Mouse (Mus musculus) limb, embryonic 11.5 days (tissue): ENCODE data around the gene Cabcoco1. TPM values are rescaled to one million over a fixed set of nuclear protein-coding genes. Genes with fewer than 3 reads are reported as not detected.

ENCODE experiments used
- ATAC-seq: fragments of 200-750 bp; cut with Nextera tagmentation; 2 replicates; pipeline ENCODE4 v1.8.0; 2017; ENCODE audit warnings: low read depth; ENCODE audit not compliant: insufficient number of reproducible peaks, low FRiP score, low TSS enrichment
- DNase-seq: peaks from one replicate; pipeline ENCODE4 v3.0.0-alpha.2; 2015; ENCODE audit warnings: low spot score
- H3K27ac ChIP-seq: fragments of 300-500 bp; sonication (generic); replicated peaks from 2 replicates; pipeline ENCODE4 v1.5.1; 2014; ENCODE audit warnings: low read depth, mild to moderate bottlenecking, low read length
- H3K27me3 ChIP-seq: fragments of 300-500 bp; sonication (generic); 2 replicates; pipeline ENCODE4 v1.6.1; 2014; ENCODE audit warnings: mild to moderate bottlenecking, low read length, mixed read lengths; ENCODE audit not compliant: control insufficient read depth, insufficient read depth
- H3K36me3 ChIP-seq: fragments of 300-500 bp; sonication (generic); 2 replicates; pipeline ENCODE4 v1.6.1; 2014; ENCODE audit warnings: mild to moderate bottlenecking, low read length, moderate library complexity, mixed read lengths; ENCODE audit not compliant: control insufficient read depth, insufficient read depth
- H3K4me1 ChIP-seq: fragments of 300-500 bp; sonication (generic); 2 replicates; pipeline ENCODE4 v1.6.1; 2014; ENCODE audit warnings: low read length, mixed read lengths; ENCODE audit not compliant: control insufficient read depth, insufficient read depth
- H3K4me2 ChIP-seq: fragments of 300-500 bp; sonication (generic); 2 replicates; pipeline ENCODE4 v1.6.1; 2014; ENCODE audit warnings: low read depth, mild to moderate bottlenecking, moderate library complexity; ENCODE audit not compliant: severe bottlenecking
- H3K4me3 ChIP-seq: fragments of 300-500 bp; sonication (generic); 2 replicates; pipeline ENCODE4 v1.5.1; 2014; ENCODE audit warnings: low read depth, low read length
- H3K9ac ChIP-seq: fragments of 300-500 bp; sonication (generic); 2 replicates; pipeline ENCODE4 v1.6.1; 2014; ENCODE audit warnings: mild to moderate bottlenecking, low read length
- H3K9me3 ChIP-seq: fragments of 300-500 bp; sonication (generic); 2 replicates; pipeline ENCODE4 v1.6.1; 2016; ENCODE audit warnings: low read length; ENCODE audit not compliant: control insufficient read depth
- WGBS: fragments of 180-500 bp; shearing (Covaris S2); extraction: QIAGEN DNeasy Blood & Tissue Kit; methylation state at CpG from one replicate; pipeline ENCODE4 v1.1.7; 2014; 5-methylcytosine and 5-hydroxymethylcytosine counted together
- polyA plus RNA-seq: library from polyadenylated mRNA; unstranded; fragments of >200 nt; fragmentation: Nextera tagmentation; extraction: Ambion mirVana; gene quantifications from 2 replicates; pipeline ENCODE4 v1.2.1, GENCODE M21; 2014

Cabcoco1 gene
- polyA plus RNA-seq, 1 experiment from 2014 or later: 0.69 TPM

- 42% methylated on average over 5 of the region's 5 CpGs for WGBS
- no peak overlapping the region for H3K4me3 ChIP-seq
- H3K27ac ChIP-seq: peak overlapping the region; percentile 36; the same call in 1 of the 2 replicates
- H3K27me3 ChIP-seq: no peaks in the 10 kb centered on the region
- peaks cover 20% of the 10 kb centered on the region for H3K4me1 ChIP-seq
- H3K9ac ChIP-seq: no peak overlapping the region
- no peaks in the 10 kb centered on the region for H3K36me3 ChIP-seq
- DNase-seq: no peak
- H3K4me2 ChIP-seq: no peak overlapping the region
- H3K9me3 ChIP-seq: no peaks in the 10 kb centered on the region
- ATAC-seq: no peak
Observed at GRCm38 (mm10) chr10:68446797-68447125, 94.9 kb downstream of the Cabcoco1 start.

DNA sequence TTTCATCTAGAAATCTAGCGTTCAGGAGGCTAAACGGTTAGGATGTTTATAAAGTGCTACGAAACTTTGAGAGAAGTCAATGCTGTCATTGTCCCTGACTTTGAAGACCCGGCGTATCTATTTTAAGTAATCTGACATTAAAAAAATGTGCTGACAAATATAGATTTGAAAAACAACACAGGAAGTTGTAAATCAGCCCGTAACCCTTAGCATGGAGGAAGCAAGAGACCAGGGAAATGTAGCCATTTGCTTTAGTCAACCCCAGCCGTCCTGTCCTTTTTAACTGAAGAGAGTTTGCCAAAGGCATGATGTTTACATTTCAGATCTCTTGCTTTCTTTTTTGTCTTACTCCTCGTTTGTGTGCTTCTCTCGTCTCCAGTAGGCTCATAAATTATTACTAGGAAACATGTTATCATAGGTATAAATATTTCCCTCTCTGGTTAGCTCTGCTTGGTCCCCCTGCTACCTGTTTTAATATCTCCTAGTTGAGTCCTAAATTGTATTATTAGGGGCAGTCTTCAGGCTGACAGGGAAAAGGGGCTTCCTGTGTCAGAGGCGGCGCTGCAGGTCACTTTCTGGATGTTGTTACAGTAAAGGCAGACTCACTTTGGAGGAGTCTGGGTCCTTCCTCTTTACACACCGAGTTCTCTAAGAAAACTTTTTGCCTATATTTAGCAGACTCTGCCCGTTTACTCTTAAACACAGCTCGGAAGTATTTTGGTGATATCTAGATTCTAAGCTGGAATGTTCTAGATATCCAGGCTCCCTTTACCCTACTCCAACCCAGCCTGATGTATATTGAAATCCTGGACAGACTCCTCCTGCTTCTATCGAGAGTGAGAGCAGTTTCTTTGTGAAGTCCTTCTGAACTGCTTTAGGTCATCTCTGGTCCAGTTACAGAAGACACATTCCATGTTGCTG lies 95.6 kb downstream of the Cabcoco1 start:
- DNase-seq: no peak
- Histone ChIP-seq H3K27ac (peak overlapping the region; percentile 36; the same call in 1 of the 2 replicates), H3K4me1 (peaks cover 20% of the 10 kb centered on the region), H3K36me3 (no peaks in the 10 kb centered on the region), H3K27me3 (no peaks in the 10 kb centered on the region), H3K4me3 (no peak overlapping the region), H3K9me3 (no peaks in the 10 kb centered on the region), H3K9ac (no peak overlapping the region), H3K4me2 (no peak overlapping the region)
- no peak for ATAC-seq
- 26% methylated on average over 15 of the region's 15 CpGs for WGBS

GRCm38 (mm10) chr10:68445244-68445811 lies 96.4 kb downstream of the Cabcoco1 start:
- no peak overlapping the region for H3K4me2 ChIP-seq
- H3K4me3 ChIP-seq: no peak overlapping the region
- 37% methylated on average over 8 of the region's 8 CpGs for WGBS

DNA sequence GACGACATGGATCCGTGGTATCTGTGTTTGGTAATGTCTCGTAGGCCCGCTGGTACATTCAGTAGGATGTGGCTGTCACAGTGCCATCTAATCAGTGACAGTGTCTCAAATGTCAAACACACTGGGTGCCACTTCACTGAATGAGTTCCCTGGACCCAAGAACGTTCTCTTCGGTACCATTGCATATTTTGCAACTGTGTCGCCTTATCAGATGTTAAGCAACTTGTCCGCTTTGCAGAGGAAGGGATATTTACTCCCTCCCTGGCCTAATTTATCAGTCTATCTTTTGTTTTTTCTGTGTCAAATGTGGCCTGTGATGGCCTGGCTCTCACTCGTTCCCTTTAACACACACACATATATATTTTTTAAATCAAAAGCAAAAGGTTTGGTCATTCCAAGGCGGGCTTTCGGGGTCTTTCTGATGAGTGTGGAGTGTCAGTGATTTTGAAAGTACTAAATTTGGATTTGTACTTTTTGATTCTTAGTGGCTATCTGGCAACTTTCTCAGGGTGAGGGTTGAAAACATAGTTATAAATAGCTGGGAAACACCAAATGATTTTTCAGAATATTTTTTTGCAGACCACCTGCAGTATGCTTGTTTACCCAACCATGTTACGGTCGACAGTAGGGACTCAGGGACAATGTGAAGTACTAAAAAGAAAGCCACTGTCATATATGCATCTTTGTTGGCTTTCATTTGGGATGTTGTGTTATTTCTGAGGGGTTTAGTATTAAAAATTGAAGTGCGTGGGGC lies 97.2 kb downstream of the Cabcoco1 start:
- Histone ChIP-seq H3K4me3 (no peak overlapping the region), H3K27me3 (no peaks in the 10 kb centered on the region), H3K9ac (no peak overlapping the region), H3K9me3 (no peaks in the 10 kb centered on the region), H3K4me1 (peaks cover 20% of the 10 kb centered on the region), H3K36me3 (no peaks in the 10 kb centered on the region), H3K4me2 (no peak overlapping the region), H3K27ac (no peak overlapping the region)
- no peak for DNase-seq
- WGBS: 83% methylated on average over 14 of the region's 14 CpGs
- ATAC-seq: no peak

More at GRCm38 (mm10) chr10:68445244-68445811, 96.4 kb downstream of the Cabcoco1 start:
- DNase-seq (no peak), ATAC-seq (no peak)
- Histone ChIP-seq H3K4me1 (peaks cover 20% of the 10 kb centered on the region), H3K27me3 (no peaks in the 10 kb centered on the region), H3K9me3 (no peaks in the 10 kb centered on the region), H3K36me3 (no peaks in the 10 kb centered on the region), H3K9ac (no peak overlapping the region), H3K27ac (no peak overlapping the region)

DNA sequence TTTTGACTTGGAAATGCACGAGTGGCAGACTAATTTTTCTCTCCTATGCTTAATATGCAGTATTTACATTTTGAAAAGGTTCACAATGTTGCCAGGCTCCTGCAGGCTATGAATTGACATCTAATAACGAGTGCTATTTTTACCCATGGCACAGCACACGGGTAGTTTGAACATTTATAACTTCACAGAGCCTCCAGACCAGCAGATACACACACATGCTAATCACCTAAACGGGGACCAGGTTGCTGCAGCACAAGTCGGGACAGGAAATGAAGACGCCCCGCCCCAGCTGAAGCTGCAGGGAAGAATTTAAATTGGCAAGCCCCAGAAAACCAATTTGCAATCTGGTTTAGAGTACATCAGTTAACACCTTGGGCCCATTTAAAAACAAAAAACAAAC lies 98.6 kb downstream of the Cabcoco1 start:
- Histone ChIP-seq H3K4me1 (peaks cover 20% of the 10 kb centered on the region), H3K4me3 (no peak overlapping the region), H3K9me3 (no peaks in the 10 kb centered on the region), H3K36me3 (no peaks in the 10 kb centered on the region), H3K9ac (no peak overlapping the region), H3K27me3 (no peaks in the 10 kb centered on the region), H3K27ac (peak overlapping the region; percentile 84), H3K4me2 (peak overlapping the region; percentile 31)
- no peak for ATAC-seq
- DNase-seq: peak; percentile 68
- WGBS: 3% methylated on average over 7 of the region's 7 CpGs

DNA sequence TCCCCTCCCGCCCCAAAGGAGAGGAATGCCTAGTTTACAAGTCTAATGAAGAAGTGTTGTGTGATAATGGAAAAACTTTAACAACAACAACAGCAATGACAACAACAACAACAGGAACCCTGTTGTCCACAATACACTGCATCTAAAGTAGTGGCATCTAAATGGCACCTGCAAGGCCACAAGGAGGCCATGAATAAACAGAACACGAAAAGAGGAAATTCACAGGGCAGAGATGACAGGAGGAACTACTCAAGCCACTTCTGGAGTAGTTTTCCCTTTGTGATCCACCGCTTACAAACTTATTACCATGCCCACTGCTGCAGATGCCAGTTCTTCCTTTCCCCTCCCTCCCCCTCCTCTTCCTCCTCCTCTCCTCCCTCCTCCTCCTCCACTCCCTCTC lies 99.0 kb downstream of the Cabcoco1 start:
- H3K4me2 ChIP-seq: peak overlapping the region; percentile 31
- 7% methylated on average over 3 of the region's 3 CpGs for WGBS

GRCm38 (mm10) chr10:68441931-68442662 lies 99.6 kb downstream of the Cabcoco1 start:
- Histone ChIP-seq H3K36me3 (no peaks in the 10 kb centered on the region), H3K27me3 (no peaks in the 10 kb centered on the region), H3K4me2 (no peak overlapping the region), H3K9ac (no peak overlapping the region), H3K4me1 (peaks cover 20% of the 10 kb centered on the region), H3K4me3 (no peak overlapping the region), H3K27ac (0 out of 2 replicates have a peak overlapping the region, but pooled peaks have one; percentile 32), H3K9me3 (no peaks in the 10 kb centered on the region)
- no peak for DNase-seq
- ATAC-seq: no peak
- WGBS: 67% methylated on average over 10 of the region's 10 CpGs

More for the DNA sequence above, 99.0 kb downstream of the Cabcoco1 start:
- H3K9me3 ChIP-seq: no peaks in the 10 kb centered on the region
- H3K27me3 ChIP-seq: no peaks in the 10 kb centered on the region
- H3K4me1 ChIP-seq: peaks cover 20% of the 10 kb centered on the region
- peak overlapping the region; percentile 84 for H3K27ac ChIP-seq
- H3K4me3 ChIP-seq: no peak overlapping the region
- no peaks in the 10 kb centered on the region for H3K36me3 ChIP-seq
- no peak for DNase-seq
- ATAC-seq: no peak
- H3K9ac ChIP-seq: no peak overlapping the region

GRCm38 (mm10) chr10:68440515-68440914 lies 101.2 kb downstream of the Cabcoco1 start:
- no peak overlapping the region for H3K9ac ChIP-seq
- H3K9me3 ChIP-seq: no peaks in the 10 kb centered on the region
- 51% methylated on average over 8 of the region's 8 CpGs for WGBS
- H3K4me3 ChIP-seq: no peak overlapping the region
- ATAC-seq (no peak), DNase-seq (no peak)
- H3K27ac ChIP-seq: peak overlapping the region; percentile 57
- no peak overlapping the region for H3K4me2 ChIP-seq
- H3K36me3 ChIP-seq: no peaks in the 10 kb centered on the region
- H3K27me3 ChIP-seq: no peaks in the 10 kb centered on the region
- peaks cover 12% of the 10 kb centered on the region for H3K4me1 ChIP-seq
